Mouse (Mus musculus) myocyte (in vitro differentiated cells): Measurements from ENCODE around the gene Agap2.

ENCODE experiments used
- E2F4 ChIP-seq: IDR thresholded peaks from one replicate; pipeline ENCODE4 v1.6.1; 2011; ENCODE audit warnings: mild to moderate bottlenecking, control low read depth, moderate library complexity; ENCODE audit not compliant: insufficient read depth
- POLR2A ChIP-seq: IDR thresholded peaks from one replicate; pipeline ENCODE4 v1.6.1; 2011; ENCODE audit warnings: low read depth, mild to moderate bottlenecking, control low read depth, moderate library complexity; ENCODE audit not compliant: insufficient read length
- POLR2AphosphoS2 ChIP-seq: IDR thresholded peaks from one replicate; pipeline ENCODE4 v1.6.1; 2011; ENCODE audit warnings: low read depth, control low read depth; ENCODE audit not compliant: insufficient read length
- TCF12 ChIP-seq: IDR thresholded peaks from one replicate; pipeline ENCODE4 v1.6.1; 2011; ENCODE audit warnings: mild to moderate bottlenecking, control low read depth; ENCODE audit not compliant: poor library complexity, insufficient read depth, severe bottlenecking
- USF1 ChIP-seq: IDR thresholded peaks from one replicate; pipeline ENCODE4 v1.6.1; 2011; ENCODE audit warnings: low read depth, mild to moderate bottlenecking, control low read depth, moderate library complexity

DNA sequence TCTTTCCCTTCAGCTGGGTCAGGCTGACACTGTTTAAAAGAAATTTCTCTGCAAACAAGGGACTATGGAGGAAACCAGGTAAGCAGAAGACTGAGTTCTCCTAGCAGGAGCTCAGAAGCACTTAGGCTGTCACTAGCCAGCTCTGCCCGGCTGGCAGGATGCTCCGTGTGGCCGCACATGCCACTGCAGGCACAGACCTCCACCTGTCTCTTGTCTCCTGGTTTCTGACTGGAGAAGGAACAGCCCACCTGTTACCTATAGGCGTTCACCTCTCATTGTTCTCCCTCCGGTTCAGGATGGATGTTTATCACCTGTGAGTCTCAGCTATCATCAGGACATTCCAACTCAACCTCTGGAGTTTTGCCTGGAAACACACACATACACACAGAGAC, 8.8 kb downstream of the Agap2 start:
- no peak for TF ChIP-seq POLR2AphosphoS2
- TF ChIP-seq E2F4: no peak
- TF ChIP-seq POLR2A: no peak
- TF ChIP-seq USF1: no peak
- TF ChIP-seq TCF12: no peak
